Mouse (Mus musculus): ENCODE data around the gene Tnfrsf14.

Tnfrsf14 gene

GRCm38 (mm10) chr4:154914252-154914651, 14.1 kb downstream of the Tnfrsf14 start:
- DNase-seq = no peak

- DNase-seq = no peak
These were observed 14.5 kb downstream of the Tnfrsf14 start for GRCm38 (mm10) chr4:154913845-154914244.

GRCm38 (mm10) chr4:154911644-154912043, 16.7 kb downstream of the Tnfrsf14 start:
- DNase-seq = no peak

- no peak for DNase-seq
These were observed 17.5 kb downstream of the Tnfrsf14 start for GRCm38 (mm10) chr4:154910606-154911522.

- no peak for DNase-seq
These were observed 19.9 kb downstream of the Tnfrsf14 start for GRCm38 (mm10) chr4:154908490-154908889.

GRCm38 (mm10) chr4:154907833-154908232, 20.5 kb downstream of the Tnfrsf14 start:
- DNase-seq = peak; percentile 90 to 92

- peak; percentile 85 to 87 for DNase-seq
These were observed 23.9 kb downstream of the Tnfrsf14 start for GRCm38 (mm10) chr4:154904185-154905071.

- DNase-seq = no peak
These were observed 26.0 kb downstream of the Tnfrsf14 start for GRCm38 (mm10) chr4:154902371-154902770.

- peak; percentile 86 to 92 for DNase-seq
These were observed 29.6 kb downstream of the Tnfrsf14 start, which contains the start of gene Fam213b for GRCm38 (mm10) chr4:154898506-154899446. TSS of gene Fam213b (minus strand) at chr4:154899135.

GRCm38 (mm10) chr4:154897676-154898465, 30.5 kb downstream of the Tnfrsf14 start:
- peak; percentile 57 to 62 for DNase-seq

- DNase-seq = no peak
These were observed 32.8 kb downstream of the Tnfrsf14 start for GRCm38 (mm10) chr4:154895549-154895948.

- no peak for DNase-seq
These were observed 37.5 kb downstream of the Tnfrsf14 start for GRCm38 (mm10) chr4:154890887-154891286.

- peak in 1 of 2 experiments; percentile 42 for DNase-seq
These were observed 40.6 kb downstream of the Tnfrsf14 start for GRCm38 (mm10) chr4:154887593-154888250.

- peak; percentile 86 to 89 for DNase-seq
These were observed 41.3 kb downstream of the Tnfrsf14 start for GRCm38 (mm10) chr4:154886876-154887592.

GRCm38 (mm10) chr4:154885416-154885815, 42.9 kb downstream of the Tnfrsf14 start:
- peak in 1 of 2 experiments; percentile 43 for DNase-seq

- no peak for DNase-seq
These were observed 46.2 kb downstream of the Tnfrsf14 start for GRCm38 (mm10) chr4:154882014-154882659.

GRCm38 (mm10) chr4:154880730-154881129, 47.6 kb downstream of the Tnfrsf14 start:
- DNase-seq = no peak

GRCm38 (mm10) chr4:154877864-154878548, 50.4 kb downstream of the Tnfrsf14 start:
- peak; percentile 98 to 99 for DNase-seq

GRCm38 (mm10) chr4:154873186-154873585, 55.2 kb downstream of the Tnfrsf14 start:
- DNase-seq = no peak

Data from cerebellum, postnatal 10 days (tissue).